Mouse (Mus musculus): ENCODE results near the gene Spata31d1b. TPM values are rescaled to one million over a fixed set of nuclear protein-coding genes. Genes with fewer than 3 reads are reported as not detected.
A peak's percentile ranks its signal among the peaks of the same experiment; 100 is the strongest.

Spata31d1b gene
- total and polyA plus RNA-seq, 3 experiments = not detected

DNA sequence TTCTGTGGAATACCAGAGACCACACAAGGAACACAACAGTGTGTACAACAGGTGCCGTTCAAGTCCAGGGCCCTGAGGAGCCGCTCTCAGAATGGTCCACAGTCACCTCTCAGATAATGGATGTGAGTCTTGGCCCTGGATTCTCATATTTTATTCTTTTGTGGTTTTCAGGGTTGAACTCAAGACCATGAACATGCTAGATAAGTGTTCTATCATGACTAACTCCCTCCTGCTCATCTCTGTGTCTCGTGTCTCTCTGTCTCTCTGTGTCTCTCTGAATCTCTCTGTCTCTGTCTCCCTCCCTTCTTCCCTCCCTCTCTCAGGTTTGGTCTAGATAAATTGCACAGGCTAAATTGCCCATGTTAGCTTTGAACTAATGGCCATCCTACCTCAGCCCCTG is 22.2 kb upstream of the Spata31d1b start:
- DNase-seq (ENCODE audit: low read depth, low spot score) = peak; percentile 37
- TF ChIP-seq GABPA (IDR thresholded peaks at IDR 0.05; ENCODE audit: low read depth, low read length) = no peak
- no peak for TF ChIP-seq MEF2A (IDR thresholded peaks at IDR 0.05; ENCODE audit: extremely low read depth, insufficient replicate concordance, low read depth, low read length, poor library complexity, severe bottlenecking)
- peak; percentile 45; the same call in 1 of the 2 replicates for TF ChIP-seq TCF12 (IDR thresholded peaks at IDR 0.05; ENCODE audit: low read depth, low read length)
- TF ChIP-seq MAFK (IDR thresholded peaks at IDR 0.05; ENCODE audit: borderline replicate concordance, low read depth, low read length) = no peak
- TF ChIP-seq BHLHE40 (IDR thresholded peaks at IDR 0.05; ENCODE audit: borderline replicate concordance, low read depth, low read length) = peak; percentile 28; the same call in 1 of the 2 replicates
- TF ChIP-seq MYC (IDR thresholded peaks at IDR 0.05; ENCODE audit: low read depth, low read length) = 0 out of 2 replicates have a peak, but pooled peaks have one; percentile 17
- TF ChIP-seq ZNF384 (IDR thresholded peaks at IDR 0.05; ENCODE audit: low read depth, low read length) = no peak
- no peak for TF ChIP-seq TBP (IDR thresholded peaks at IDR 0.05; ENCODE audit: low read depth, low read length)
- peak; percentile 58 to 71 for TF ChIP-seq EP300 (IDR thresholded peaks at IDR 0.05; ENCODE audit: low read depth in 1 of 2, low read length in 2 of 2)
- no peak for TF ChIP-seq CHD2 (IDR thresholded peaks at IDR 0.05; ENCODE audit: low read length)
- TF ChIP-seq GATA1 (IDR thresholded peaks at IDR 0.05; ENCODE audit: low read depth, low read length) = peak; percentile 49; the same call in 1 of the 2 replicates
- no peak for TF ChIP-seq POLR2AphosphoS5 (IDR thresholded peaks at IDR 0.05; ENCODE audit: borderline replicate concordance, low read depth, low read length)
- no peak for TF ChIP-seq JUND (IDR thresholded peaks at IDR 0.05; ENCODE audit: low read depth, low read length)
- no peaks in the 10 kb centered on the region for H3K27me3 ChIP-seq (ENCODE audit: control insufficient read depth in 1 of 2, insufficient read depth in 2 of 2, low read length in 2 of 2)
- H3K27ac ChIP-seq (ENCODE audit: control insufficient read depth, low read depth, low read length) = no peak overlapping the region
- peaks cover 0 to 13% of the 10 kb centered on the region in 2 experiments; a peak in 3 of 4 replicates for H3K4me1 ChIP-seq (ENCODE audit: control insufficient read depth in 1 of 2, insufficient read depth in 2 of 2, low read length in 2 of 2)
- H3K4me3 ChIP-seq (ENCODE audit: control insufficient read depth in 1 of 2, insufficient read depth in 1 of 2, low read depth in 2 of 2, low read length in 2 of 2) = no peak overlapping the region
- no peaks in the 10 kb centered on the region for H3K9me3 ChIP-seq (replicated peaks; ENCODE audit: insufficient read depth, low read length)
- peaks cover 0 to 11% of the 10 kb centered on the region in 2 experiments; a peak in 2 of 4 replicates for H3K36me3 ChIP-seq (ENCODE audit: control insufficient read depth in 1 of 2, insufficient read depth in 2 of 2, low read length in 2 of 2)
- no peak overlapping the region for H3K9ac ChIP-seq (ENCODE audit: control insufficient read depth, low read depth, low read length, poor library complexity, severe bottlenecking)
- no peaks in the 10 kb centered on the region for H3K79me2 ChIP-seq (ENCODE audit: control insufficient read depth, insufficient read depth, low read length, poor library complexity)

DNA sequence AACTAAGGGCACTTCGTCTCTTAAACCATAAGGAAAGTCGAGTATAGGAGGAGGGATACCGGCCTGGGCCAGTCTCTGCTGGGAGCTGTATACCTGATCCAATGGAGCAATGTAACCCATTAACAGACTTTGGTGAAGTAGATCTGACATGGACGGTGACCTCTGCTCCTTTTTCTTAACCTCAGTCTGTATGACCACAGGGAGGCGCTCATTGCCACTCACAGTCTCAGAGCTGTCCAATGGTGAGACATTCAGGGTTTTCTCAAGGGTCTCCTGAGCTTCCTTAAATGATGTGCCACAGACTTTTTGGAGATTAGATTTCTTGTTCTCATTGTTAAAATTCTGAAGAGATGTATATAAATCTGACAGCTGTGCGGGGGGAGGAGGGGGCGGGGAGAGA is 21.5 kb upstream of the Spata31d1b start:
- Histone ChIP-seq H3K4me1 (ENCODE audit: control insufficient read depth in 1 of 2, insufficient read depth in 2 of 2, low read length in 2 of 2) (peaks cover 0 to 13% of the 10 kb centered on the region in 2 experiments; a peak in 3 of 4 replicates), H3K27me3 (ENCODE audit: control insufficient read depth in 1 of 2, insufficient read depth in 2 of 2, low read length in 2 of 2) (no peaks in the 10 kb centered on the region), H3K79me2 (ENCODE audit: control insufficient read depth, insufficient read depth, low read length, poor library complexity) (no peaks in the 10 kb centered on the region), H3K9ac (ENCODE audit: control insufficient read depth, low read depth, low read length, poor library complexity, severe bottlenecking) (no peak overlapping the region), H3K27ac (ENCODE audit: control insufficient read depth, low read depth, low read length) (no peak overlapping the region), H3K4me3 (ENCODE audit: control insufficient read depth in 1 of 2, insufficient read depth in 1 of 2, low read depth in 2 of 2, low read length in 2 of 2) (no peak overlapping the region), H3K36me3 (ENCODE audit: control insufficient read depth in 1 of 2, insufficient read depth in 2 of 2, low read length in 2 of 2) (peaks cover 0 to 11% of the 10 kb centered on the region in 2 experiments; a peak in 2 of 4 replicates), H3K9me3 (replicated peaks; ENCODE audit: insufficient read depth, low read length) (no peaks in the 10 kb centered on the region)
- TF ChIP-seq CTCF (IDR thresholded peaks at IDR 0.05 in 2 of 3, conservative IDR thresholded peaks at IDR 0.05 in 1 of 3; ENCODE audit: control insufficient read depth in 1 of 3, insufficient read depth in 1 of 3, low read depth in 2 of 3, low read length in 3 of 3, poor library complexity in 1 of 3, severe bottlenecking in 1 of 3) (0 out of 6 replicates have a peak, but pooled peaks of 1 of the 3 experiments have one; percentile 4), GABPA (IDR thresholded peaks at IDR 0.05; ENCODE audit: low read depth, low read length) (no peak)
- no peak for DNase-seq (ENCODE audit: low read depth, low spot score)
